Mouse (Mus musculus): ENCODE results near the gene Myo18a.

Myo18a gene

DNA sequence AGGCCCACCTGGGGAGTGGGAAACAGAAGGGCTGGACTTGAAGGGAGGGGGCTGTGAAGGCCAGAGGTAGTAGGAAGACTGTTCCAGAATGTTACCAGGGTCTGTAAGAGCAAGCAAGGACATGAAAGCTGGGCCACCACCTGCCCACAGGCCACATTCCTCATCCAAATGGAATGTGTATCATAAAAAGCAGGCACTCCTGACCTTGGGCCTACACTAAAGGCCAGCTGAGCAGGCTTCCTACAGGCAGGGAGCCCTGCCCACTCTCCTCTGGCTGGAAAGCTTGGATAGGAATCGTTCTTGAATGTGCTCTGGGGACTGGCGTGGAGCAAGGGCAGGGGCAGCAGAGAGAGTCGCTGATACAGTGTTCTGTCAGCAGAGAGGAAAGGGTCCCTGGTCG, 73.7 kb downstream of the Myo18a start:
- in situ Hi-C loops (cut with MboI), result no loop called here

DNA sequence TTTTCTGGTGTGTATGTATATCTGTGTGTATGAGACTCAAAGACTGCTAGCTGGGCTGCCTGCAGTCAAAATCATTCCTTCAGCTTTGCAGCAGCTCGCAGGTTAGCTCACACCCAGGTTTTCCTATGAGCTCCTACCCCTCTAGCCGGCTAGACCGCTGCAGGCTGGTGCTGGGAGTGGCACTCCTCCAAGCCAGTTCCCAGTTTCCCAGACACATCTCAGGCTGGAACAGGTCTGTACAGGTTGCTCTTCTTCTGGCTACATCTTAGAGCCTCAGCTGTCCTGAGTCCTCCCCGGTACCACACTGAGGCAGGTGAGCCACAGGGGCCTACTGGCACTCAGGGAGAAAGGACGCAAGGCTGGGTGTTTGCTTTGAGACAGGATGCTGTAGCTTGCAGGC, 74.8 kb downstream of the Myo18a start:
- in situ Hi-C loops (cut with MboI), result no loop called here

DNA sequence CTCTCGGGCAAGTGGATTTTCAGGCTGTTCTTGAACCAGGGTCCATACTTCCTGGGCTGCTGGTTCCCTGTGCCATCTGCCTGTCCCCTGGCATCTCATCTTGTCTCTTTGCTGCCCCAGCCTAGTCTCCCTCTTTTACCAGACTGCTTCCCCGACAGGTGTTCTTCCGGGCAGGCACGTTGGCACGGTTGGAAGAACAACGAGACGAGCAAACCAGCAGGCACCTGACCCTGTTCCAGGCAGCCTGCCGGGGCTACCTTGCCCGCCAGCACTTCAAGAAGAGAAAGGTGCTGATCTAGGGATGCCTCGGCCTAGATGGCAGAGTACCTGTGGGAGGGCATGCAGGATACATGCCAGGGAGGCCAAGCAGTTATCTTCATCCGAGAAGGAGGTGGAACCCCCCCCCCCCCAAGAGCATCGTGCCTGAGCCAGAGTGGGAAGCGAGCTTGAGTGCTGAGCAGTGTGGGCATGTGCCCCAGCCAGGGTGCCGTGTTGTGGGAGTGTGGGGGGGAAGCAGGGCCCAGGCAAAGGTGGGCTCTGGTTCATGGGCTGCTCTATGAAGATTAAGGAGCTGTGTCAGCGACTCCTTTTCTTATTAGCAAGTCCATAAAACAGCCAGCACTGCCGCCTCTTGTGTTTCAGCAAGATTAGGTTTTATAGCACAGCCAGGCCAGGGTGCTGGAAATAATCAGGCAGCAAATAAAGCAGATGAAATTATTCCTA, 77.6 kb downstream of the Myo18a start:
- in situ Hi-C loops (cut with MboI), result no loop called here

DNA sequence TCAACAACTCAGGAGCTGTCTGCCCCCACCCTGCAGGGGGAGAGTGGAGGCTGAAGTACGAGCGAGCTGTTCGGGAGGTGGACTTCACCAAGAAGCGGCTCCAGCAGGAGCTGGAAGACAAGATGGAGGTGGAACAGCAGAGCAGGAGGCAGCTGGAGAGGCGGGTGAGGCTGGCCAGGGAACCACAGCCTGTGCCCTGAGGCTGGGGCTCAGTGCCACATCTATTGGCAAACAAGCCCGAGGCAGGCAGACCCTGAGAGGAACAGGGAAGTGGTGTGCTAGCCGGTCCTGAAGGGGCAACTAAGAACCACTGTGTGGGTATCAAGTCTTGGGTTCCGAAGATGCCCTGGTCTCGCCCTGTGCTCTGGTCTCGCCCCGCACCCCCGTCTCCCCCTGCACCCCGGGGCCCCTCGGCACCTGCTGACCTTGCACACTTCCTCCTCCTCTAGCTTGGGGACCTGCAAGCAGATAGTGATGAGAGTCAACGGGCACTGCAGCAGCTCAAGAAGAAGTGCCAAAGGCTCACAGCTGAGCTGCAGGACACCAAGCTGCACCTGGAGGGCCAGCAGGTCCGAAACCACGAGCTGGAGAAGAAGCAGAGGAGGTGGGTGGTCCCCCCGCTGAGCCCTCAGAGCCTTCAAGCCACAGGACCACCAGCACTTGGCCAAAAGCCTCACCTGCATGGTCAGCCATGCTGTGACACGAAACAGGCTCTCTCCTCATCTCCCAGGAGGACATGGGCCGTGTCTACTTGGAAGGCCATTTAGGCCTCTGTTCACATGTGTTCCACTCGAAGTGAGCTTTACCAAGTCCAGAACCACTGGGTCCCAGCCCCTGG, 80.2 kb downstream of the Myo18a start:
- in situ Hi-C loops (cut with MboI), result no loop called here

DNA sequence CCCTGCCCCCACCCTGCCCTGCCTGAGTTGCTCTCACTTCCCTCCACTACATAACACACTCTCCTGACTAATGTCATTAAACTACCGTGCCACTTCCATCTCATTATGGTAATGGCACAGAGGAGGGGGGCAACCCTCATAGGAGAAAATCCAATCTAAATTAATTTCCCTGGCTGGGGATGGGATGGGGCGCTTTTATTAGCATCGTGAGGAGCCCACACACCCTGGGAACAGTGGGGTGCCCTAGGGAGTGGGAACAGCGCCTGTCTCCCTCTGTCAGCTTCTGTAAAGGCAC, 80.8 kb downstream of the Myo18a start:
- in situ Hi-C loops (cut with MboI), result no loop called here

DNA sequence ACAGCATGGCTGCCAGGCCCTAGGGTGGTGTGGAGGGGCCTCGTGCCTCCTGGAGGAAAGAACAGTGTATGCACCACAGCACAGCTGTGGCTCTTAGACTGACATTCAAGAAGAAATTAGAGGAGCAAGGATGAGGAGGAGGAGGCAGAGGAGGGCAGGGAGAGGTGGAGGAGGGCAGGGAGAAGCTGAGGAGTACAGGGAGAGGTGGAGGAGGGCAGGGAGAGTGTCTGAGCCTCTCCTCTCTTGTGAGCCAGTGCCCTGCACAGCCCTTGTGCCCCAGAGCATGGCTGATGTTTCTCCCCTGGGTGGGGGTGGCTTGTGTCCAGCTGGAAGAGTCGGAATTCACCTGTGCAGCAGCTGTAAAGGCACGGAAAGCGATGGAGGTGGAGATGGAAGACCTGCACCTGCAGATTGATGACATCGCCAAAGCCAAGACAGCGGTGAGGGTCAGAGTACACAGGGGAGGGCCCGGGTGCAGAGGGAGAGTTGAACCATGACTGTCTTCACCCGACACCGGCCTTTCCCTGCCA, 84.6 kb downstream of the Myo18a start:
- in situ Hi-C loops (cut with MboI), result no loop called here

DNA sequence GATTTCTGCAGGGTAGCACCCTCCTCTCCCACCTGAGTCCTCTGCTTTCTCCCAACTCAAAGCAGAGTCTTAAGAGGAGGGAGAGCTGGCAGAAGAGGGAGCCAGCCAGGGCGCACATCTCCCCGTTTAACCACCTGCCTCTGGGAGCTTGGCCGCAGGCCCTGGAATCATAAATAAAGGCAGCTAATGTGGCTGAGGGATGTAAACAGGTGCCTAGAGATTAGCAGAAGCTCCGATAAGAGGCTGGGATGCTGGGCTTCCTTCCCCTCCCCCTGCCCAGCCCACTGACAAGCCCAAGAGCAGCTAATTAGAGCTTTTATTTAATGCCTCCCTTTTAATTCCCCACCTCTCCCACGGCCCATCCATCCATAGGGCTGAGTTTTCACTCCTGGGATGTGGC, 85.1 kb downstream of the Myo18a start:
- in situ Hi-C loops (cut with MboI), result no loop called here

DNA sequence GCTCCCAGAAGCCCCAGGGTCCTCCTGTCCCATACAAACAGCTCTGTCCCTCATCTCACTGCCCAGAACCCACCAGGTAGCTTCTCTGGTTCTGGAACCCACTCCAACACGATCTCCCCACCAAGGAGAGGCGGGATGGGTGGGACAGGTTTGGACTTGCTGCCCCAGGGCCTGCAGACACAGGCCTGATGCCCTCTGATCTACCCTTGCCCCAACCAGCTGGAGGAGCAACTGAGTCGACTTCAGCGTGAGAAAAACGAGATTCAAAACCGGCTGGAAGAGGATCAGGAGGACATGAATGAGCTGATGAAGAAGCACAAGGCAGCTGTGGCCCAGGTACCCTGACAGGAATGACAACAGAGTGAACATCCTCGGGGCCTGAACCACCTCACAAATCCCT, 86.1 kb downstream of the Myo18a start:
- in situ Hi-C loops (cut with MboI), result no loop called here

DNA sequence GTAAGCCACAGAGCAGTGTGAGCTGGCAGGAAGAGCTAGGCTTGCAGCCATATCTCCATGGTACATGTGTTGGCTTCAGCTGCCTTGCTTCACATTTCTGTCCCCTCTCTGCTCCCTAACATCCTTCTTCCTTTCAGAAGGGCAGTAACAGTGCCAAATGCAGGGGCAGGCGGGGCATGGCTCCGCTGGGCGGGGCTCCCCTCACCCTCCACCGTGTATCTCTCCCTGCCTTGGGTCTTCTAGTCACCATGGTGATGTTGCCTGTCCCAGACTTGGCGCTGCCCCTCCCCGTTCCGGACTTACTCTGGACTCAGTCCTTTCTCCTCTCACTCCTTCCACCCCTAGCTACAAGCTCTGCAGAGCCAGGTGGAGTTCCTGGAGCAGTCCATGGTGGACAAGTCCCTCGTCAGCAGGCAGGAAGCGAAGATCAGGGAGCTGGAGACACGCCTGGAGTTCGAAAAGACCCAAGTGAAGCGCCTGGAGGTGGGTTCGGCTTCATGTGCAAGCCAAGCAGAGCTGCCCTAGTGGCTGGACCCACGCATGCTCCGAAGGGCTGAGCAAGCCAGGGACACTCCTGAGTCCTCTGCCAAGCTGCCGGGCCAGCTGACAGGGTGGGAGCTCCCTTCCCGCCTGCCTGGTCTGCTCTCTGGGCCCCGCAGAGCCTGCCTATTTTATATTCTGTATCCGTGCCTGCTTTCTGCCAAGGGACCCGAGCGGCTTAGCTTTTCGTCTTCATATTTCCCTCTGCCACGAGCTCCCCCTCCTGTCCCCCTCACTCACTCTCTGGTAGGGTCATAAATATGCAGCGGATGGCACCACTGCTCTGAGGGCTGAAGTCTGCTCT, 87.6 kb downstream of the Myo18a start:
- in situ Hi-C loops (cut with MboI), result no loop called here

DNA sequence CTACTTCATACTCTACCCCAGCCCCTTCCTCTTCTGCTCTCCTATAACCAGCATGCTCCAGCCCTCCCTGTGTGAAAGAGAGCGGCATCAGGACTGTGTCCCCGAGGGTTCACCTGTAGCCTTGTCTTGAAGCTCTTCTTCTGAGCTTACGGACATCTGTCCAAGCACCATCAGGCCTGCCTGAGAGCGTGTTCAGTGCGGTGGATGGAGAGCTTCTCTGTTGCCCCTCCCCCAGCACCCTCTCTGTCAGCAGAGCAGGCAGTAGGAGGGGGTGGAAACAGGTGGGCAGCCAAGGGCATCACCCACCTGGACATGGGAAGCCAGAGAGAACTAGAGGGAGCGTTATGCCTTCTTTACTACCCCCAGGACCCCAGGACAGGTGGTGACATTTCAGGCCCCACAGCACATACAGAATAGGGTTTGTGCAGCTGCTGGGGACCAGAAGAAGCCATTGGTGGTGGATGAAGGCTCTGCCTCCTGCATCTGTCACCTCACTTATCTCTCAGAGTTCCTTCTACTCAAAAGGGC, 88.5 kb downstream of the Myo18a start:
- in situ Hi-C loops (cut with MboI), result no loop called here

DNA sequence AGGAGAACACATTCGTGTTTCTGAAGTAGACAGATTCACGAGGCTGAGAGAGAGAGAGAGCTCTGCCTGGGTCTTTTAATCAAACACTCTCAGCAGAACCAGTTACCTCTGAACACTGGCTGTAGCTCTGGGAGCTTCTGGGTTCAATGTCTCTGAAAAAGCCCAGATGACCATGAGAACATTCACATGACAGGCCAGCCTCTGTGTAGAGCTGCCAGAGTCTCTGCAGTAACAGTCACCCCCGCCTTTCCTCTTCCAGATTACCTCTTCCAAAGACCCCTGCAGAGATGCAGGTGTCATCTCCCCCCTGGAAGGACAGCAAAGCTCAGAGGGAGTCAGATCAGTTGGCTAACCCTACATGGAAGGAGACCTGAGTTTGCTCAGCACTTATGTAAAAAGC, 89.1 kb downstream of the Myo18a start:
- in situ Hi-C loops (cut with MboI), result no loop called here

DNA sequence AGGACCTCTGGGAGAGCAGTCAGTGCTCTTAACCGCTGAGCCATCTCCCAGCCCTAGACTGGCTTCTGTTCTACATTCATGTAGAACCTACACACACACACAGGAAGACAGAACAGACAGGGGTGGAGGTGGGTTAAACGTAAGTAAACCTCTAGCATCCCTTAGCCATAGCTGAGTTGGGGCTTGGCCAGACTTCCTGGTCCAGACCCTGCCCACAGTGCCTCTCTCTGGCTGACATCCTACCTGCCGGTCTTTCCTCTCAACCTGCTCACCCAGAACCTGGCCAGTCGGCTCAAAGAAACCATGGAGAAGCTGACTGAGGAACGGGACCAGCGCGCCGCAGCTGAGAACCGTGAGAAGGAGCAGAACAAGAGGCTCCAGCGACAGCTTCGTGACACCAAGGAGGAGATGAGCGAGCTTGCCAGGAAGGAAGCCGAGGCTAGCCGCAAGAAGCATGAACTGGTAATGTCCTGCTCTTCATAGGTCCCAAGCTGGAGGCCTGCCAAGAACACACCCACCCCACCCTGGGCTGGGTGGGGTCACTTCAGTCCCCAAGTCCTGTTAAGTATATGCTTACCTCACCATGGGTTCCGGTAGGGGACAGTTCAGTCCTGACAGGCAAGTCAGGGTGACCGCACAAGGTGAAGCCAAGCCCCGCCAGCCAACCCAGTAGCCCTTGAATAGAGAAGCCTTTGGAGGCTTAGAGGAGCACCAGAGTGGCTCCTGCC, 90.1 kb downstream of the Myo18a start:
- in situ Hi-C loops (cut with MboI), result no loop called here

DNA sequence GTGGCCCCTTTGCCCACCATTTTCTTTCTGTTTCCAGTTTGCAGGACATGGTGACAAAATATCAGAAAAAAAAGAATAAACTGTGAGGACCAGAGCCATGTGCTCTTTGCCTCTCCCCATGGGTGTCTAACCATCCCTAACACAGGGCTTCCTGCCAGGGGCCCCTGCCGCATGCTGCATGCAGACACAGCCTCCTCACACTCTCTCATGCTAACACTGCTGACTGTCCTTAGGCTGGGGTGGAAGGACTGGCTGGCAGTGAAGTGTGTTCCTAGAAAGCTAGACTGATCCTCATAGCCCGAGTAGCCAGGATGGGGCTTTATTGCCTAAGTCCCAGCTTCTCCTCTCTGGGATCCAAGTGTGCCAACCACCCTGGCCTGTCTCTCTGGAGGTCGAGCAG, 91.6 kb downstream of the Myo18a start:
- in situ Hi-C loops (cut with MboI), result no loop called here

DNA sequence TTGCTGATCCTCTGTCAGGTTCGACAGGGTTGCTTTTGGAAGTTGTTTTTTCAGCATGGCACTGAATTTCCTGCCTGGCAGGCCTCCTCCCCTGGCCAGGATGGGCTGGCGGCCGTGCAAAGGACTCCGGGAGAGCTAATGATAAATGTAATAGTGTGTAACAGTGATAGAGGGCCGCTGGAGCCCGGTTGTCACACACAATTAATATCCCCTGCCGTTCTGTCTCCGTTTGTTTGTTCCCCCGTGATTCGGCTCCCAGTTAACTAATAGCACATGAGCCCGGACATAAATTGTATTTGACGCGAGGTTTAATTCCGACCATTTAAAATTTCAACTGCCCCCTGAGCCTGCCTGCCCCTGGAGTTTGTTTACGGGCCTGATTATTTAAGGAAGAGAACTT, 92.3 kb downstream of the Myo18a start:
- in situ Hi-C loops (cut with MboI), result no loop called here

DNA sequence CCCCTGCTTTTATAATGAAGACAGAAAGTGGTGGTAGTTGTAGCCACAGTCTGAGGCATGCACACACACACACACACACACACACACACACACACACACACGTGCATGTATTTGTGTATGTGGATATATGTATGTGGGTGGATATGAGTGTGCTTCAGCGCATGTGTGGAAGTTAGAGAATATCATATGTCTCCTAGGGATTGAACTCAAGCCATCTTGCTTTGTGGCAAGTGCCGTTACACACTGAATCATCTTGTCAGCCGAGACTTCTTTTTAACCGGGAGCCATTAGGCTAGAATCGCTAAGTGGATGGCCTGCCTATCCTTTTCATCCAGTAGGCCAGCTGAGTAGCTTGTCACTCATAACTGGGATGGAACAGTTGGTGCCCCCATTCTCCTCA, 94.0 kb downstream of the Myo18a start:
- in situ Hi-C loops (cut with MboI), result no loop called here

DNA sequence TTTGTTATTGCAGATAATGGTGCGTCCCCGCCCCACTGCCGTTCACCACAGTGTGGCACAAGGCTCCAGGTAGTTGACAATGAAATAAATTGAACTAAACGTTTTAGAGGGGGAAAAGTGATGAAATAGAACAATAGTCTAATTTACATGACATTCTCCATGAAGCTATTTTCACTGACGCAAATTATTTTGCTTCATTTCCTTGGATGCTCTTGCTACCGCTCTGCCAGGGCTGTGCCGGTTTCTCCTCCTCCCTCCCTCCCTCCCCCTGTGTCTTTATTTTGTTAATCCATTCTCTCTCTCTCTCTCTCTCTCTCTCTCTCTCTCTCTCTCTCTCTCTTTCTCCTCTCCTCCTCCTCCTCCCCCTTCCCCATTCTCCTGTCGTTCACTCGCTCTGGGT, 95.5 kb downstream of the Myo18a start:
- in situ Hi-C loops (cut with MboI), result no loop called here

DNA sequence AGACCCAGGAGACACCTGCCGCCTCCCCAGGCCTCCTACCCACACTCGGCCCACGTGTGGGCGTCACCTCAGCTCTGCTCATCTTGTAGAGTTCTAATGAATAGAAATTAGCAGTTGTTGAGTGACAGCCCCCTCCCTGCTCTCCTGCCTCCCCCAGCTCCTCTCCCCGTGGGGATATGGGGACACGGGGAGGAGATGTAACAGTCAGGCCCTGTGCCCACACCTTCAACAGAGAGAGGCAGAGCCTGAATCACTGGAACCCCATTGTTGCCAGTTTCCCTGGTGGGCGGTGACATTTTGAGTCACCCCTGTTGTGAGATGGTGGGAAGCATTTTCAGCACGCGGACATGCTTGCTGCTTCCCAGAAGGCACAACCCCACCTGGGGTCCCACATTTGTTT, 97.9 kb downstream of the Myo18a start:
- in situ Hi-C loops (cut with MboI), result no loop called here

DNA sequence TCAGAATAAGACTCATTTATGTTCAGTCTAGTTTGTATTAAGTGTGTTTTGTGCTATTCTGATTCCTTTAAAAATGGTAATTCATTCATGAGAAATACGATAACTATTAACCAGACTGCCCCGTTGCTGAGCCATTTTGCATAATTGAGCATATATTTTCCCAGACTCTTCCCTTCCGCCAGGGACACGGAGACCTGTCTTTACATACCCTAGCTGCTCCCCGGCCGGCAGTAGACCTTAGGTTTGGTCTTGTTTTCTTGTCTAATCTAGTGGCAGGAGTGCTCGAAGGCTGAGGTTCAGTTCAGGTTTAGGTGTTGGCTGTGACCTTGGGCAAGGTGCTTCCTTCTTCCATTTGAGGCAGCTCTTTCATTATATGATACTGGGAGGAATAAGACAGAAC, 99.8 kb downstream of the Myo18a start:
- in situ Hi-C loops (cut with MboI), result no loop called here

DNA sequence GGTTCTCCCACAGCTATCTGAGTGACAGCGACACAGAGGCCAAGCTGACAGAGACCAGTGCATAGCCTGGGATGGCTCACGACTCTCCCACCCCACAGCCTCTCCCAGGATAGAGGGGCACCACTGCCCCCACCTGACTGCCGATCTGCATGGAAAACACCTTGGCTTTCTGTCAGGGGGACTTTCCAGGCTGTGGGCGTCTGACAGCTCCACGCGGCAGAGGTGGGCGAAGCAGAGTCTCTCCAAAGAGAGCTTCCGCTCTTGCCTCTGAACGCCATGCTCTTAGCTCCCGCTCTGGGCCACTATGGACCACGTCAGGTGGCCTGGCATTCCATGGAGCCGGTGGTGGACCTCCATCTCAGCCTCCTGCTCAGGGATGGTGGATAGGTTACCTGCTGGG, 101.7 kb downstream of the Myo18a start:
- in situ Hi-C loops (cut with MboI), result no loop called here

DNA sequence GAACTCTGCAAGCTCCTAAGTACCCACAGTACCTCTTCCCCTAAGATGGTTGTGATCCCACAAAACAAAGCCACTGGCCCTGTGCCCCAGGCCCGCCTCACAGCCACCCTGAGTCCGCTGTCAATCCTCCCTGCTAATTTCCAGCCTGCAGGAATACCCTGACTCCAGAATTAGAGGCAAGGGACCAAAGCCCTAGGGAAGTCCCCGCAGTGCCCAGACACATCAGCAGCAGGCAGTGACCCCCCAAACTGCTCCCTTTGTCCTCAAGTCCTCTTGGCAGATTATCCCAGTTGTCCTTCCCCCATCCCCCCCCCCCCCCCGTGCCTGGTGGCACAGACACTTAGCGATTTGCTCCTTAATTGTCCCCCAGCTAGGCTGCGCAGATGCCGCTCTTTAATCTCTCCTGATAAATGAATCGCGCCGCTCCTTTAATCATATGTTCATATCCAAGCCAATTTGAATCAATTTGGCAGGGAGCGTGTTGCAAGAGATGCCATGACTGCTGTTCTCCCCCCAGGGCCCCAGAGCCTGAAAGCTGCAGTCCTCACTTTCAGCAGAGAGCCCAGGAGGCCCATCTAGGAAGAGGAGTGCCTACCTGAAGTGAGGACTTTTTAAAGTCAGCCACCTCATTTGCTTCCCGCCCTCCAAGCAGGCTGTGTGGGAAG, 104.5 kb downstream of the Myo18a start:
- in situ Hi-C loops (cut with MboI), result no loop called here

DNA sequence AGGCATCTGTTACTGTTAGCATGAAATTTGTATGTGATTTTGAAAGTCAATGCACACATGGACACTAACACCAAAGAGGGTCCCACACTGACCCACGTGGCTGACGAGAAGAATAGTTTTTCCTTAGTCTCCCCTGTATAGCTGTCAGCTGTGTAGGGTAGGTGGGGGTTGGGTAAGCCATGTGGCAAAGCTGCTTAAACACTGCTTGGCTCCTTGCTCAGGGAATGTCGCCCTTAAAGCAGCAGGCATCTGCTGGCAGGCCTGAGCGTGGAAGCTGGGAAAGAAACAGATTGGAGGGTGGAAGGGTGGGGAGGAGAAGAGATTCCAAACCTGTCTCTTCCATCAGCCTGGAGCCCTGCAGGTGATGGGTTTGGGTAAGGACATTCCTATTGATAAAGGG, 108.4 kb downstream of the Myo18a start:
- in situ Hi-C loops (cut with MboI), result no loop called here

Measured in mature B cell (primary cell).